36 mouse cellular contexts compared by ENCODE assay signal in genomic region chr2:170640281-170640680, GRCm38 (mm10). TPM values are rescaled to one million over a fixed set of nuclear protein-coding genes. Genes with fewer than 3 reads are reported as not detected.
A peak's percentile ranks its signal among the peaks of the same experiment; 100 is the strongest.
DNase-seq lines count a peak whose midpoint lies in the region; ATAC-seq and TF ChIP-seq lines count a peak whose summit lies in the region.
"Had no signal": no experiment of that assay in that cellular context is flagged by ENCODE, and none has a peak within 500 bp of the region (broad histone marks: within the 10 kb centered on the region; RNA-seq: fewer than 3 reads in every experiment).

No protein-coding gene starts in this region.

- 86% methylated on average over 11 of the region's 11 CpGs for WGBS in forebrain, embryonic 10.5 days
- 88% methylated on average over 11 of the region's 11 CpGs for WGBS in forebrain, embryonic 11.5 days
- whole genome bisulfite sequencing in kidney, adult 2 months = 81% methylated on average over 11 of the region's 11 CpGs

- H3K4me1 ChIP-seq in forebrain, embryonic 10.5 days = peaks cover 61% of the 10 kb centered on the region
- peaks cover 5% of the 10 kb centered on the region; the same call in 1 of the 2 replicates for H3K4me1 ChIP-seq in forebrain, embryonic 11.5 days (replicated peaks; ENCODE audit: control insufficient read depth, insufficient read depth, low read length)
- H3K4me1 ChIP-seq in kidney, adult 2 months (ENCODE audit: control insufficient read depth, insufficient read depth, low read length) = no peaks in the 10 kb centered on the region
- H3K4me1 ChIP-seq in testis, adult 2 months (ENCODE audit: control insufficient read depth, insufficient read depth, low read length) = no peaks in the 10 kb centered on the region
- H3K4me1 ChIP-seq: stomach, embryonic 15.5 days had no signal

- no peak overlapping the region for H3K9ac ChIP-seq in forebrain, embryonic 11.5 days (ENCODE audit: low read length)
- H3K9ac ChIP-seq: embryonic facial prominence, embryonic 13.5 days; forebrain, embryonic 15.5 days; liver, embryonic 14.5 days; neural tube, embryonic 13.5 days; stomach, embryonic 15.5 days had no signal

- H3K9me3 ChIP-seq in forebrain, embryonic 10.5 days = no peaks in the 10 kb centered on the region
- H3K9me3 ChIP-seq in forebrain, embryonic 11.5 days (ENCODE audit: control insufficient read depth, low read length) = no peaks in the 10 kb centered on the region
- H3K9me3 ChIP-seq: embryonic facial prominence, embryonic 13.5 days; forebrain, embryonic 15.5 days; neural tube, embryonic 13.5 days; stomach, embryonic 15.5 days had no signal

- peak overlapping the region; percentile 22; the same call in 1 of the 2 replicates for H3K27ac ChIP-seq in forebrain, embryonic 10.5 days
- no peak overlapping the region for H3K27ac ChIP-seq in forebrain, embryonic 11.5 days (ENCODE audit: low read depth, low read length)
- no peak overlapping the region for H3K27ac ChIP-seq in kidney, adult 2 months (ENCODE audit: insufficient read depth, low read depth, low read length)
- no peak overlapping the region for H3K27ac ChIP-seq in testis, adult 2 months (ENCODE audit: control insufficient read depth, insufficient read depth, low read depth, low read length)
- H3K27ac ChIP-seq: embryonic facial prominence, embryonic 13.5 days; liver, embryonic 14.5 days; stomach, embryonic 15.5 days had no signal

- H3K36me3 ChIP-seq in forebrain, embryonic 10.5 days (replicated peaks) = no peaks in the 10 kb centered on the region
- H3K36me3 ChIP-seq in forebrain, embryonic 11.5 days (ENCODE audit: control insufficient read depth, insufficient read depth, low read length) = no peaks in the 10 kb centered on the region
- no peaks in the 10 kb centered on the region for H3K36me3 ChIP-seq in kidney, adult 2 months (ENCODE audit: control insufficient read depth, insufficient read depth, low read length)
- no peaks in the 10 kb centered on the region for H3K36me3 ChIP-seq in testis, adult 2 months (ENCODE audit: control insufficient read depth, insufficient read depth, low read length)
- H3K36me3 ChIP-seq: embryonic facial prominence, embryonic 13.5 days; forebrain, embryonic 15.5 days; G1E; neural tube, embryonic 13.5 days; stomach, embryonic 15.5 days had no signal

- no peak overlapping the region for H3K4me3 ChIP-seq in forebrain, embryonic 10.5 days
- no peak overlapping the region for H3K4me3 ChIP-seq in forebrain, embryonic 11.5 days (ENCODE audit: low read depth, low read length)
- no peak overlapping the region for H3K4me3 ChIP-seq in kidney, adult 2 months (ENCODE audit: insufficient read depth, low read depth, low read length)
- H3K4me3 ChIP-seq in testis, adult 2 months (ENCODE audit: control insufficient read depth, low read depth, low read length) = peak overlapping the region; percentile 38
- H3K4me3 ChIP-seq: embryonic facial prominence, embryonic 13.5 days; forebrain, embryonic 15.5 days; myocyte; neural tube, embryonic 13.5 days; stomach, embryonic 15.5 days had no signal

- no peaks in the 10 kb centered on the region for H3K27me3 ChIP-seq in forebrain, embryonic 10.5 days (ENCODE audit: poor library complexity, severe bottlenecking)
- H3K27me3 ChIP-seq in forebrain, embryonic 11.5 days (ENCODE audit: control insufficient read depth, insufficient read depth, low read length) = no peaks in the 10 kb centered on the region
- no peaks in the 10 kb centered on the region for H3K27me3 ChIP-seq in kidney, adult 2 months (replicated peaks; ENCODE audit: control insufficient read depth, insufficient read depth, low read length)
- H3K27me3 ChIP-seq in testis, adult 2 months (ENCODE audit: control insufficient read depth, insufficient read depth, low read length) = no peaks in the 10 kb centered on the region
- H3K27me3 ChIP-seq: embryonic facial prominence, embryonic 13.5 days; forebrain, embryonic 15.5 days; neural tube, embryonic 13.5 days; stomach, embryonic 15.5 days had no signal

- no peak for TF ChIP-seq CTCF in kidney, adult 2 months (conservative IDR thresholded peaks at IDR 0.05; ENCODE audit: insufficient read depth, insufficient read length, low read depth, low read length)
- no peak for TF ChIP-seq CTCF in testis, adult 2 months (IDR thresholded peaks at IDR 0.05; ENCODE audit: control insufficient read depth, insufficient read depth, insufficient replicate concordance, low read depth, low read length)

- no peak for DNase-seq in forebrain, embryonic 10.5 days (ENCODE audit: extremely low spot score, low spot score)
- no peak for DNase-seq in forebrain, embryonic 11.5 days (ENCODE audit: low spot score)
- DNase-seq in kidney, adult 2 months = peak; percentile 60
- no peak for DNase-seq in kidney, adult 11 months
- no peak for DNase-seq in testis, postnatal 14 days (ENCODE audit: low spot score)
- DNase-seq: adrenal gland, postnatal 14 days; cerebellum, adult 11 months; cerebellum, adult 9-10 months; cerebellum, postnatal 36 days; heart, postnatal 14 days; liver; lung, adult 2 months; lung, postnatal 14 days; right cerebral cortex, postnatal 25 days; thymus, adult 18-20 months; thymus, postnatal 25 days had no signal

- TF ChIP-seq POLR2A in kidney, adult 2 months (IDR thresholded peaks at IDR 0.05; ENCODE audit: low read depth, low read length) = no peak
- TF ChIP-seq POLR2A in testis, adult 2 months (IDR thresholded peaks at IDR 0.05; ENCODE audit: control insufficient read depth, low read depth, low read length) = no peak

- H3K4me2 ChIP-seq in forebrain, embryonic 11.5 days (ENCODE audit: low read depth, low read length, severe bottlenecking) = no peak overlapping the region
- H3K4me2 ChIP-seq: embryonic facial prominence, embryonic 13.5 days; forebrain, embryonic 15.5 days; midbrain, embryonic 11.5 days; neural tube, embryonic 13.5 days; stomach, embryonic 15.5 days had no signal

- ATAC-seq in forebrain, embryonic 11.5 days (replicated peaks; ENCODE audit: low FRiP score) = no peak
- no peak for ATAC-seq in megakaryocyte, adult 5-6 weeks (ENCODE audit: poor library complexity, severe bottlenecking)
- ATAC-seq: forebrain, embryonic 15.5 days; intestine, embryonic 16.5 days had no signal

RNA-seq across cellular contexts. Expression of gene 4930470P17Rik, which starts 38.5 kb away (rescaled TPM):
- polyA plus RNA-seq in forebrain, embryonic 10.5 days (2016; fragmentation: Nextera tagmentation; extraction: Ambion mirVana) = not detected in 2 replicates
- polyA plus RNA-seq in forebrain, embryonic 11.5 days (2014; fragmentation: Nextera tagmentation; extraction: Ambion mirVana) = not detected in 2 replicates
- not detected in 2 replicates for polyA plus RNA-seq in kidney, adult 2 months (2012; rRNA removed)
- polyA plus RNA-seq in testis, adult 2 months (2012; rRNA removed) = 2.9 and 4.1 TPM in 2 replicates
- not detected in 2 replicates for total RNA-seq in megakaryocyte, adult 5-6 weeks (2015)
- total RNA-seq in megakaryocyte, adult 5-6 weeks (2017) = not detected in 2 replicates
- total RNA-seq: adrenal gland, postnatal 14 days; G1E; gastrocnemius, adult 8-10 months; heart, postnatal 14 days; left cerebral cortex, postnatal 10 days; midbrain, postnatal 0 days had no signal
- polyA plus RNA-seq: embryonic facial prominence, embryonic 13.5 days; forebrain, embryonic 15.5 days; G1E; gonadal fat pad, adult 2 months; heart, embryonic 14.5 days; hindbrain, embryonic 11.5 days; intestine, embryonic 16.5 days; kidney, embryonic 16.5 days; large intestine, adult 2 months; limb, embryonic 11.5 days; liver, embryonic 14.5 days; lung, adult 2 months; midbrain, embryonic 11.5 days; midbrain, postnatal 0 days; myocyte; neural tube, embryonic 13.5 days; stomach, embryonic 15.5 days had no signal
